Mouse (Mus musculus) cerebellum, adult 8-10 months (tissue): ENCODE data around the gene 1520401A03Rik.
A peak's percentile ranks its signal among the peaks of the same experiment; 100 is the strongest.

Experiments used
- DNase-seq: peaks from one replicate; pipeline ENCODE4 v3.0.0; 2022

1520401A03Rik gene

GRCm38 (mm10) chr17:23742210-23742793 lies 19.7 kb upstream of the 1520401A03Rik start:
- DNase-seq, result no peak

DNA sequence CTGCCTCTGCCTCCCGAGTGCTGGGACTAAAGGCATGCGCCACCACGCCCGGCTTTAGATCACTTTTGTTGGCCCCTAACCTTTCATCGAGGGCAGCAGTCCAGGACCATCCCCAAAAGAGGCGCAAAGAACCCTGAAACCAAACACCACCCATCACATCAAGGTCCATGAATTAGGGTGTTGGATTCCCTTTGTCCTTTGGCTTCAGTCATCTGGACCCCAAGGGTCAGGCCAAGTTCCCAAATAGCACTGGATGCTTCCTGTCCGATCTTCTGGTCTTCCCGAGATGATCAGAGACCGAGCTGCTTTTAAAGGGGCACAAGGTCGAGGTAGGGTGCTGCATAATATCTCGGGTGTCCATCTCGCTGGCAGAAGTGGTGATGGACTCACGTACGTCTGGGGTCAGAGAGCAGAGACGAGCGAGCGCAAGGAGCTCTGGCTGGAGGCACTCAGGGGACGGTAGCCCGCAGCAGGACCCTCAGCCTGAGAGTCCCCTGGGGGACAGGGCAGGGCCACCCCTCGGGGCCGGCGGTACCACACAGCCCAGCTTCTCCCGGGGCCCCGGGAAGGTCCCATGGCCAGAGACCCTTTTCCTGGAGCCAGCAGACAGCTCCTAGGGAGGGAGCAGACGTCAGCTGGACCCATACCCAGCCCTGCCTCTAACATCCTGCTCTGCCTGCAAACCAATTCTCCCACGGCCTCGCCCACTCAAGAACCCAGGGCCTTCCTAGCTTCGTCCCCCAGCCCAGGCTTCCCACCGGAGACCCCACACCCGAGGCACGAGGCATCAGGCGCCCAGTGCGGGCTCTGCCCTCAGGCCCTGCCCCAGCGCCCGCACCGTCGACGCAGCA lies 19.0 kb upstream of the 1520401A03Rik start:
- no peak for DNase-seq

- DNase-seq, result no peak
Observed at GRCm38 (mm10) chr17:23740598-23741021, 18.0 kb upstream of the 1520401A03Rik start, which contains the start of gene Paqr4. Gene Paqr4 (minus strand): TSS chr17:23740867.

DNA sequence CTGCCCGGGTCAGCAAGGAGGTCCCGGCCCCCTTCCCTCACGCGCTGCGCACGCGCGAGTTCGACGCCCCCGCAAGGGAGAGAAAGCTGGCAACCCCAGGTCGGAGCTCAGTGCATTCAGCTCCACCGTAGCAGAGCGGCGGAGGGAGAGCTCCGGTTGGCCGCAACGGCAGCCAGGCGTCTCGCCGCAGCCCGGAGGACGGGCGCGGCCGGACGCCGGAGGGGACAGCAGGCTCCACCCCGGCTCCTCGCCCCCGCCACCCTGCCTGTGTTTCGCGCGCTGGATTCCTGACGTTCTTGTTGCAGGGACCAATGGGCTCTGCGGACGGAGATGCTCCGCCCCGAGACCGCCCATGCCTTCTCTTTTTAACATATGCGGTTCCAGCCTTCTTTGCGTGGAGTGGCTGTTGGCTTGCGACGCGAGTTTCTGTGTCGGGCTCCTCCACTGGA lies 17.6 kb upstream of the 1520401A03Rik start:
- peak; percentile 92 for DNase-seq

DNA sequence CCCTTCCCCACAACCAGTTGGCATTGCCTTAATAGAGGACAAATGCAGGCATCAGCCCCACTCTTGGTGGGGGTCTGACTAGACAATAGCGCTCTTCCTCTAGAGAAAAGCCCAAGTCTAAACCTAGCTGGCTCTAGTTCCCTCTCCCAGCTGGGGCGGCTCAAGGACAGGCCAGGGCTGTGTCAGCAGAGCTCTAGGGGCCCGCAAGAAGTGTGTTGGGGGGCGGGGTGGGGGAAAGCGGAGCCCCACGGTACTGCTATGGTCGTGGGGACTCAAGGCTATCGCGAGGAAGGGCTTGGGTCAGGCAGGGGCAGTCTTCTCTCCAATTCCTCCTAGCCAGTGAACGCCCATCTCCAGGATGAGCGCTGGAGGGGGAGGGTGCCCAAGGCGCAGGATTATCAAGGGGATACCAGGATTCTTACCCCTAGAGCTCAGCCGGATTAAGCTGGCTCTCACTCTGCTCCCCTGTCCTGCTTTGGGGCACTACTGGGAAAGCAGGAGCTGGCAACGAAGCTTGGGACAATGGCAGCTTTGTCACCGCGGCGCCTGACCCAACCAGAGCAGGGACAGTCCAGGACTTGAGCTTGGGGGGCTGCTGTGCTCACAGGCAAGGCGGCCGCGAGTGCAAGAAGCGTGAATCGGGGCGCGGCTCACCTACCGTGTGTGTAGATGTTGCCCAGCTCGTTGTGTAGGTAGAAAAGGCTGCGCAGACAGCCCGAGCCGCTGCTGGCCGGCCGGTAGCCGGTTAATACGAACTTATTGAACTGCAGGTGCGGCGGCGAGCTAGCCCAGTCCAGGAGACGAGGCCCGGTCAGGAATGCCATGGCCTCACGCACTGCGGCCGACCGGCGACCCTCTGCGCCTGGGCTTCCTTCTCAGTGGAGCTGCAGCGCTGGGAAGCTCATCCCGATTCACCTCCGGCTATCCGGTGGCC lies 16.9 kb upstream of the 1520401A03Rik start:
- no peak for DNase-seq

DNA sequence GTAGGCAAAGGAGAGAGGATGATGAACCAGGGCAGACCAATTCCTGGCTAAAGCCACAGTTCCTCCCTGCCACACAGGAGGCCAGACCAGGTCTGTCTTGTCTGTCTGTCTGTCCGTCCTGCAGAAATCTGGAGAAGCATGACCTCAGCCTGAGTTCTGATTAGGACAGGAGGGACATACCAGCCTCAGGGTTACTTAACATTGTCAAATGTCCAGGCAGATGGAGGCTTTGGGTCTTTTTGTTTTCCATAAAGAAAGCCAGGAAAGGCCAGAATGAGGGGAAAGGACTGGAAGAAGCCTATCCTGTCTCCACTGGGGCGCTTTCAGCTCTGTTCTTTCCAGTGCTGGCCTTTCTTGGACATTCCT lies 16.2 kb upstream of the 1520401A03Rik start:
- DNase-seq, result no peak

- DNase-seq, result no peak
Observed at GRCm38 (mm10) chr17:23737493-23738445, 15.2 kb upstream of the 1520401A03Rik start.

- no peak for DNase-seq
Observed at GRCm38 (mm10) chr17:23734341-23734740, 11.8 kb upstream of the 1520401A03Rik start.

GRCm38 (mm10) chr17:23730441-23730840 lies 7.9 kb upstream of the 1520401A03Rik start:
- DNase-seq, result no peak

DNA sequence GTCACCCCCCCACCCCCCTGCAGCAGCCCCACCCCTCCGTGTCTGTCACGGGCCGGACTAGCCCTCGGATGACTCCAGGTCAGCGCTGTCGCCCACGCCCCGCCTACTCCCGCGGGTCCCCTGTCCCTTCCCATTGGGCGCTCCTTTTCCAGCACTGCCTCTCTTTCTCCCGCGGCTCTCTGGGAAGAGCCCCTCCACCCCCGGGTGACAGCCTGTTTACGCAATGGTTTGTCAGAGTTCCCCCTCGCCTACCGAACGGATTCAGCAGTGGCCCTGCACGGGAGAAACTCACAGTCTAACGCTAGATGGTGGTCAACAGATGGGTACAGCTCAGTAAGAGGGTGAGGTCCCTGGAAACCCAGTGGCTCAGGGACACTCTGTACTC lies 4.2 kb upstream of the 1520401A03Rik start:
- peak; percentile 70 for DNase-seq

DNA sequence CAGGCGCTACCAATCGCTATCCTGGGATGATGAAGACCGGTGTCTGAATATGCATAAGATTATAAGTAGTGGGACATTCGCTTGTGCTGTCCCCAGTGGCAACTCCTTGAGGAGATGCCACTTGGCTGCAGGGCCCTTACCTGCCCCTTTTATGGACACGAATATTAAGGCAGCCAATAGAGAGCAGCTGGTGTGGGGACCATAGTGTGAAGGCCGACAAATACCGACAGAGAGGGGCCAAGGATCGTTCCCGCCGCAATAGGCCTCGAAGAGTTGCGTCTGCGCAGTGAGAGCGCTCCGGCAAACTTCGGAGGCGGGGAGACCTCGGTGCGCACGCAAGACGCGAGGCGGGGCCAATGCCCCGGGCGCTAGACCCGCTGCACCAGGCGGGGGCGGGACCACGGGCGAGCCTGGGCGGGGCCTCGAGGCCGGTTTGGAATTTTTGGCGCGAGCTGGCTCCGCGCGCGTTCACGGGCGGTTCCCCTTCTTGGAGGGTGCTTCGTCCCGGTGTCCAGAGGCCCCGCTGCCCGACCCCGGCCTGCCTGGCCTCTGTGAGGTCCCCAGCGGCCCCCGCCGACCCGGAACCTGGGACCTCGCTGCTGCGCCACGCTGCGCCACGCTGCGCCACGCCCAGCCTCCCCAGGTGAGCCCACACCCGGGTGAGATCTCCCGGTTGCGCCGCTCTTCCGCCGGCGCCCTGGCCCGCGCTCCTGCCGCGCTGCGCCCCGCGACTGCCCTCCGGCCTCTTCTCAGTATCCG lies 3.6 kb upstream of the 1520401A03Rik start, which contains the start of gene Pkmyt1:
TSS of gene Pkmyt1 (plus strand) at position 338 of the 759 bp plus-strand sequence.
- DNase-seq, result peak; percentile 94

DNA sequence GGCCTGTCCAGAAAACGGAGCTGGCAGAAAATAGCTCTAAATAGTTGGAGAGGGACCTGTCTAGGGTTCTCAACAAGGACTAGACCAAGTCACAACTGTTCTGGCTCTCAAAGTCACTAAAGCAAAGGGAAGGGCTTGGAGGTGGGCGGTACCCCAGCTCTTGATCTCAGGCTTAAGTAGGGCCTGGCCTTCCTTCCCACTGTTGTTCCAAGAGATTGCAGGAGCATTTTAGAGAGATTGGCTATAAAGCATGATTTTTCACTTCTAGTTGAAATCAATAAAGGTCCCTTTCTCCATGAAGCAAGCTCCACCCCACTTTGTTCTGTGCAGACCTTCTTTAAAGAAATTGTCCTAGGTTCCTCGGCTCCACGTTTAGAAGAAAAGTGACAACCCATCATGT lies 2.9 kb upstream of the 1520401A03Rik start:
- DNase-seq, result no peak

DNA sequence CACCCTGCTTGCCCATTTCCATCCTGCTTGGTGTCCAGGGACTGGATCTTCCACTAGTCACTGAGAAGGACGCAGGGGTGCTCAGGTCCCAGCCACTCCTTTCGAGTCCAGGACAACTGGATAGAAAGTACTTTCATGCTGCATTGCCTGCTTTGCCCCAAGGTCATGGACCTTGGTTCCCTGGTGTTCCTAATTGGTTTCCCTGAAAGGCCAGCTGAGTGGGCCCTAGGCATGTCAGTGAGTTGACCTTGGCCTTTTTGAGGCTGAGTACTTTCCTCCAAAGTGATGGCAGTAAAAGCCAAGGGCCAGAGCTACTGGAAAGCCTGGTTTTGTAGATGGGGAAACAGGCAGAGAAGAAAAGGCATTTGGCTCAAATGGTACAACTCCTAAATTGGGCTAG lies 697 bp downstream of the 1520401A03Rik start:
- DNase-seq, result no peak

GRCm38 (mm10) chr17:23719455-23719854 lies 3.1 kb downstream of the 1520401A03Rik start:
- DNase-seq, result no peak

GRCm38 (mm10) chr17:23717003-23717402 lies 5.6 kb downstream of the 1520401A03Rik start:
- DNase-seq, result no peak

- DNase-seq, result peak; percentile 80
Observed at GRCm38 (mm10) chr17:23706212-23706611, 16.4 kb downstream of the 1520401A03Rik start.

DNA sequence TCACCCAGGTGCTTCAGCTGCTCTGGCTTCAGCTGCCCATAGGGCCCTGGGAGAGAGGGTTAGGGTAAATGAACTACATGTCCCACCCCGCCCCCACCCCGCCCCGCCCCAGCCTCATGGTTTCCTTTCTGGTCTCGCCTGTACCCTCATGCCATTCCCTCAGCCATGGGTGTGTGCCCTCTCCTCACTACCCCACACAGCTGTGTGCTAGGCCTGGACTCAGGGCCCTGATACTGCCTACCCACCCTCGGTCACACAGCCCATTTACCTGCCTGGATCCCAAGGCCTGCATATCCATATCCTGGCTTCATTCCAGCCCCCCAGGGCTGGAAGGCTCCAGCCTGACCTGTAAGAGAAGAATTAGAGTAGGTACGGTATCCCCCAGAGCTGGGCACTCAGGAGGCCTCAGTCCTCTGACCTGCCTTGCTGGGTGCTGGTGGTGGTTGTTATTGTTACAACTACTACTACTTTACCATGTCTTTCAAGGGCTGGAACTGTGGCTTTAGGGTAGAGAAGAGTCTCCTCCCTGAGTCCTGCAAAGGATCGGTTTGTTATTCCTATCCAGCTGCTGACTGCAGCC lies 17.0 kb downstream of the 1520401A03Rik start:
- no peak for DNase-seq

GRCm38 (mm10) chr17:23704741-23705140 lies 17.8 kb downstream of the 1520401A03Rik start:
- no peak for DNase-seq

DNA sequence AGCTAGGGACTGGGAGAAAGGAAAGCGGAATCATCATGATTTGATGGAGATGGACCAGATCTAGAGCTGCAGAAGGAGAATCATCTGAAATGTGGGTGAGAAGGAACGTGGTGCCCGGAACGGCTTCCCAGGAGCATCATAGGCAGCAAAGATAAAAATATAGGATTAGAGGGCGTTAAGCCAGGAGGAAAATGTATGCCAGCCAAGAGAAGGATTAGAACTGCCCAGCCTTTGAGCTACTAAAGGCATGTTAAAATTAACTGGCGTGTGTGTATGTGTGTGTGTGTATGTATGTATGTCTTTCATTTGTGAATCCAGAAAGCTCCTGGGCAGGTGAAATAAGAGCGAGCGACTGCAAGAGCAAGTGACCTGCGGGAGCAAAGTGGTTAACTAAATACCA lies 19.3 kb downstream of the 1520401A03Rik start:
- DNase-seq, result no peak

DNA sequence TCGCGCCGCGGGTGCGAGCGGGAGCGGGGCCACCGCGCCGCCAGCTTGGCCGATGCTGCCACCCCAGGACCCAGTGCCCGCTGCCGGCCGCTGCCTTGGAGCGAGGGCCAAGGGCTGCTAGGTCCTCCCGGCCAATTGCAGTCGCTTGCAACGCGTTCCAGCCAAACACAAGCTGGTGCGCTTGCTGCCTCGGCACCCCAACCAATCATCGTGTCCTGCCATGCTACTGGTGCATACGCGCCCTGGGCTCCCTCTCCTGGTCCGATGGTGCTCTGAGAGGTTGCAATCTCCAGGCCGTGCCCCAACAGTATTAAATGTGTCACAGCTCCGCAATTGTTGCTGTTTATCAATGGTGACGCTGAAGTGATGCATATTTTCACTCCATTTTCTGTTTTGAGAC lies 22.5 kb downstream of the 1520401A03Rik start:
- peak; percentile 92 for DNase-seq
